Mouse (Mus musculus): ENCODE measurements around the gene Rc3h2.

- TF ChIP-seq E2F4 (IDR thresholded peaks at IDR 0.05; ENCODE audit: insufficient replicate concordance, low read depth, low read length) (no peak), CTCF (conservative IDR thresholded peaks at IDR 0.05 in 1 of 2, IDR thresholded peaks at IDR 0.05 in 1 of 2; ENCODE audit: low read depth in 2 of 2, low read length in 2 of 2) (no peak), ZKSCAN1 (IDR thresholded peaks at IDR 0.05; ENCODE audit: borderline replicate concordance, low read depth, low read length) (no peak), JUN (IDR thresholded peaks at IDR 0.05; ENCODE audit: insufficient read depth, low read depth, low read length) (no peak), NRF1 (IDR thresholded peaks at IDR 0.05; ENCODE audit: low read depth, low read length) (no peak), EP300 (IDR thresholded peaks at IDR 0.05; ENCODE audit: low read length) (no peak)
Measured at GRCm38 (mm10) chr2:37382921-37383320, 39.8 kb downstream of the Rc3h2 start.

Measured in CH12.LX (cell line).